Mouse (Mus musculus) thymus, adult 2 months (tissue): ENCODE measurements at regions not wholly inside any gene's neighbourhood (a gene's known extent, or its start where the extent isn't known, plus 50 kb on each side); places are given as distances from the start of the nearest gene placed in this dataset.

Experiments used
- DNase-seq: peaks from one replicate; pipeline ENCODE4 v3.0.0; 2021
- H3K27ac ChIP-seq: fragments of 200-500 bp; 2 replicates; pipeline ENCODE4 v1.5.1; 2012; ENCODE audit warnings: low read length, control low read depth; ENCODE audit not compliant: control insufficient read depth, insufficient read depth
- H3K27me3 ChIP-seq: fragments of 200-500 bp; 2 replicates; pipeline ENCODE4 v1.6.1; 2012; ENCODE audit warnings: mild to moderate bottlenecking, low read length, moderate library complexity, mixed read lengths; ENCODE audit not compliant: control insufficient read depth, insufficient read depth
- H3K36me3 ChIP-seq: fragments of 200-500 bp; 2 replicates; pipeline ENCODE4 v1.6.1; 2012; ENCODE audit warnings: mild to moderate bottlenecking, low read length, moderate library complexity; ENCODE audit not compliant: control insufficient read depth, insufficient read depth
- H3K4me1 ChIP-seq: fragments of 200-500 bp; replicated peaks from 2 replicates; pipeline ENCODE4 v1.6.1; 2012; ENCODE audit warnings: low read length; ENCODE audit not compliant: control insufficient read depth, insufficient read depth
- H3K4me3 ChIP-seq: fragments of 200-500 bp; 2 replicates; pipeline ENCODE4 v1.5.1; 2012; ENCODE audit warnings: mild to moderate bottlenecking, low read length, control low read depth, moderate library complexity; ENCODE audit not compliant: control insufficient read depth, insufficient read depth
- CTCF ChIP-seq: fragments of 200-500 bp; IDR thresholded peaks from 2 replicates; pipeline ENCODE4 v1.5.1; 2012; ENCODE audit warnings: mild to moderate bottlenecking, control low read depth, low read length, moderate library complexity, borderline replicate concordance; ENCODE audit not compliant: control insufficient read depth, poor library complexity, insufficient read depth; ENCODE audit errors: extremely low read depth
- POLR2A ChIP-seq: fragments of 200-500 bp; IDR thresholded peaks from 2 replicates; pipeline ENCODE4 v1.6.1; 2012; ENCODE audit warnings: mild to moderate bottlenecking, low read length, control low read depth, moderate library complexity; ENCODE audit not compliant: control insufficient read depth, poor library complexity, insufficient read depth; ENCODE audit errors: extremely low read depth
- WGBS: fragments of 180-500 bp; shearing (Covaris S2); methylation state at CpG from one replicate; pipeline ENCODE4 v1.1.7; 2018; 5-methylcytosine and 5-hydroxymethylcytosine counted together

DNA sequence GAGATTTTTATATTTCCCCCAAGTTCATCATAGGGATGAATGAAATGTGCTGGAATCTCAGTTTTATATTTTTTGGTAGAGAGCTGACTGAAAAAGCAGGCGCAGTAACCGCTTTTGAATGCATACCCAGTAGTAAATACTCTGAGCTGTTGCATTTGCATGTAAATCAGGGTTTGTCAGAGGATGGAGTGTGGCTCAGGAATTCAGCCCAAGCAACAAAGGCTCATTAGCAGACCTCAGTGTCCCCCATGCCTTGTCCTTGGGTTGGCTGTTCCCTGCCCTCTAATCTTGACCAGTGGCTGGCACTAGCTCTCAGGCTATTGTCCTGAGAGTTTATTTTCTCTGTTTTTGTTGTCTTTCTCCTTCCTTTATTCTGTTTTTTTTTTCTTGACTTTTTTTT lies 258.4 kb downstream of the Slc4a3 start:
- 88% methylated on average over 2 of the region's 2 CpGs for WGBS
- Histone ChIP-seq H3K27ac (no peak overlapping the region), H3K4me1 (no peaks in the 10 kb centered on the region), H3K4me3 (no peak overlapping the region), H3K27me3 (no peaks in the 10 kb centered on the region), H3K36me3 (no peaks in the 10 kb centered on the region)
- no peak for TF ChIP-seq CTCF
- TF ChIP-seq POLR2A: no peak
- no peak for DNase-seq

GRCm38 (mm10) chr1:75812471-75812870 lies 266.4 kb downstream of the Slc4a3 start:
- Histone ChIP-seq H3K27me3 (no peaks in the 10 kb centered on the region), H3K4me1 (no peaks in the 10 kb centered on the region), H3K4me3 (no peak overlapping the region), H3K27ac (no peak overlapping the region), H3K36me3 (no peaks in the 10 kb centered on the region)
- 88% methylated on average over 3 of the region's 3 CpGs for WGBS
- no peak for DNase-seq
- TF ChIP-seq POLR2A (no peak), CTCF (no peak)

DNA sequence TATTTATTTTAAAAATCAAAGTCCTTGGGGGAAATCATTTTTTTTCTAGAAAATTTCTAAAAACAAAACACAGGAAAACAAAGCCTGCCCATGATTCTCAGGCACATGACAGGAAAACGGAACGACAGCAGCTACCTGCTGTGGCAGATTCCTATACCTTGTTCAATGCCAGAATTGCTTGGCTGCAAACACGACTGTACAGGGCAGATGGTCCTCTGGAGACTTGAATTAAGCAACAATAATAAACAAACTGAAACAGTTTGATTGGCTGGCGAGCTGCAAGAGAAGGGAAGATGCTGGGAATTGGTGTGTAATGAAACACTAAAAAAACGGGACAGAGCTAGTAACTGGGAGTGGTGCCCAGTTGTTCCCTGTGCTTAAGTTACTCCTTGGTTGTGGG lies 280.1 kb downstream of the Slc4a3 start:
- Histone ChIP-seq H3K36me3 (no peaks in the 10 kb centered on the region), H3K27me3 (no peaks in the 10 kb centered on the region), H3K27ac (no peak overlapping the region), H3K4me3 (no peak overlapping the region), H3K4me1 (no peaks in the 10 kb centered on the region)
- no peak for TF ChIP-seq CTCF
- no peak for TF ChIP-seq POLR2A
- DNase-seq: no peak
- WGBS: 71% methylated on average over 5 of the region's 5 CpGs

DNA sequence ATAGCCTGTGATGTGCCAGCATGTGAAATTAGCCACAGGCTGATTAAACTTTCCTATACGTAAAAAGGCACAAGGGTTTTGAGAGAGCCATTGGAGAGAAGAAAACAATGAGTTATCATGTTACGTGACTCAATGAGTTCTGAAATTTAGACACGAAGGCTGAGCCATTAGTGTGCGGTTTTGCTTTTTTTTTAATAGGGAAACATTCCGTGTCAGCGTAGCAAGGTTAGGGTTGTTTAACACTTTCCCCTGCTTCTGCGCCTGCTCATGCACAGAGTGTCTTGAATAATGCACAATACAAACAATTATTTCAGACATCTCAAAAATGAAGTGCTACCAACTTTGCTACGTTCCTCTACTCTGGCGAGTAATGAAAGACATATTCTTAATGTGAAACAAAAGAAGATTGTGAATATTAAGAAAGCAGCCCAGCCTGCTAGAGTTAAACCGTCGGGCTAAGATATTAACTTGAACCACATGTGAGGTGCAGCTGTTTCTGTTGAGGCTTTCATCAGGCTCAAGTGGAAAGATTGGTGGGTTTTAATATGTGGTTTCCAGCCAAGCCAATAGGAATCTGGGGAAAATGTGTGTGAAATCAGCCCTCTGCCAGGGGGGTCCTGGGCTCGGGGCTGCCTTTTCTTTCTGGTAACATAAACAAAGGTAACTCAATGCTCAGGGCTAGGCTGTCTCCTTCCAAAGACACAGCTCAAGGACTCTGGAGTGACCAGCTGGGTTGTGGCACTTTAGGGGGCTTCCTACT lies 287.2 kb downstream of the Slc4a3 start:
- 88% methylated on average over 12 of the region's 12 CpGs for WGBS
- H3K4me3 ChIP-seq: no peak overlapping the region
- no peak for DNase-seq
- H3K4me1 ChIP-seq: no peaks in the 10 kb centered on the region
- no peaks in the 10 kb centered on the region for H3K36me3 ChIP-seq
- H3K27me3 ChIP-seq: no peaks in the 10 kb centered on the region
- TF ChIP-seq CTCF (no peak), POLR2A (no peak)
- no peak overlapping the region for H3K27ac ChIP-seq

GRCm38 (mm10) chr1:75834361-75834760 lies 288.3 kb downstream of the Slc4a3 start:
- no peaks in the 10 kb centered on the region for H3K4me1 ChIP-seq
- WGBS: 85% methylated on average over 3 of the region's 3 CpGs
- no peak overlapping the region for H3K27ac ChIP-seq
- H3K27me3 ChIP-seq: no peaks in the 10 kb centered on the region
- no peak for DNase-seq
- TF ChIP-seq CTCF: no peak
- TF ChIP-seq POLR2A: no peak
- no peak overlapping the region for H3K4me3 ChIP-seq
- no peaks in the 10 kb centered on the region for H3K36me3 ChIP-seq

- no peak for DNase-seq
- 92% methylated on average over 11 of the region's 11 CpGs for WGBS
- no peak overlapping the region for H3K27ac ChIP-seq
- H3K36me3 ChIP-seq: no peaks in the 10 kb centered on the region
- H3K4me1 ChIP-seq: no peaks in the 10 kb centered on the region
- H3K4me3 ChIP-seq: no peak overlapping the region
- no peak for TF ChIP-seq CTCF
- TF ChIP-seq POLR2A: no peak
- no peaks in the 10 kb centered on the region for H3K27me3 ChIP-seq
Observed at GRCm38 (mm10) chr1:75839551-75840223, 293.6 kb downstream of the Slc4a3 start.
